Mouse (Mus musculus): ENCODE data around the gene Shbg. TPM values are rescaled to one million over a fixed set of nuclear protein-coding genes. Genes with fewer than 3 reads are reported as not detected.

The Shbg gene
- not detected in 2 replicates for polyA plus RNA-seq (2014; fragmentation: Nextera tagmentation; extraction: Ambion mirVana)

DNA sequence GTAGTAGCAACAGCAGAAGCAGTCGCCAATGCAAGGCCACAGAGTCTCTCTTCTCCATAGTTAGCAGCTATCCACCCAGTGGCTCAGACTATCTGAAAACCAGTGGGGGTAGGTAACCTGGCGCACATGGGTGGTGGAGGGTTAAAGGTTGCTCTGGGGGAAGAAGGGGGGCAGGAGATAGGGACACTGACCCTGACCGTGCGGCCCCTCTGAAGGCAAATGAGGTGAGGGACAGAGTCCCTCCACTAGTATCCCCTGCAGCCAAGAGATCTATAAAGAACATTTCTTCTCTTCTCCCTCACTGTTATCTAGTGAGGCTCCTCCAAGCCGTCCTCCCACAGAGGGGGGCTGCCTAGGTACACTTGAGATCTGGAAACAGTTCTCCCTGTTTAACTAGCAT is at the start of gene Shbg:
Shbg (minus strand) TSS at position 101 of the 400 bp plus-strand sequence.
- no peaks in the 10 kb centered on the region for H3K36me3 ChIP-seq (ENCODE audit: control insufficient read depth, insufficient read depth, low read length)
- no peak for ATAC-seq (ENCODE audit: insufficient number of reproducible peaks, low FRiP score, low TSS enrichment, low read depth)
- H3K4me3 ChIP-seq (ENCODE audit: low read depth, low read length) = no peak within 1 kb of the TSS
- no peak within 1 kb of the TSS for H3K27ac ChIP-seq (replicated peaks; ENCODE audit: low read depth, low read length)
- H3K4me1 ChIP-seq (ENCODE audit: control insufficient read depth, insufficient read depth, low read length) = peaks cover 8% of the 10 kb centered on the region
- 67% methylated on average over 5 of the region's 5 CpGs for whole genome bisulfite sequencing
- no peaks in the 10 kb centered on the region for H3K9me3 ChIP-seq (ENCODE audit: control insufficient read depth, low read length)
- H3K9ac ChIP-seq (ENCODE audit: low read length) = no peak within 1 kb of the TSS; the same call in 1 of the 2 replicates
- no peak within 1 kb of the TSS for H3K4me2 ChIP-seq (ENCODE audit: low read depth, severe bottlenecking)
- DNase-seq (ENCODE audit: low spot score) = no peak
- H3K27me3 ChIP-seq (ENCODE audit: control insufficient read depth, insufficient read depth, low read length) = no peaks in the 10 kb centered on the region

DNA sequence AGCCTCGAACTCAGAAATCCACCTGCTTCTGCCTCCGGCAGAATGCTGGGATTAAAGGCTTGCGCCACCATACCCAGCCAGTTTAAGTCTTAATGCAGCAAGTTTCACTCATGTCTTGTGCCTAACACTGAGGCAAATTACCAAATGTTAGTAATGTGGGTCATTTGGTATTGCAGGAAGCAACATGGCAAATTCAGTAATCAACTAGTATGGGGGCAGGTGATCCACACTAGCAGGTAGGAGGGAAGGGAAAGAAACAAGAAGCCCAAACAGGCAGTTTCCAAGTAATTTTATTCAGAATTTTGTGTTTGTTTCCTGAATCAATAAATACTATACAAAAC is 48.9 kb upstream of the Shbg start:
- no peak overlapping the region for H3K4me3 ChIP-seq (ENCODE audit: low read depth, low read length)
- WGBS = 87% methylated on average over 3 of the region's 3 CpGs

DNA sequence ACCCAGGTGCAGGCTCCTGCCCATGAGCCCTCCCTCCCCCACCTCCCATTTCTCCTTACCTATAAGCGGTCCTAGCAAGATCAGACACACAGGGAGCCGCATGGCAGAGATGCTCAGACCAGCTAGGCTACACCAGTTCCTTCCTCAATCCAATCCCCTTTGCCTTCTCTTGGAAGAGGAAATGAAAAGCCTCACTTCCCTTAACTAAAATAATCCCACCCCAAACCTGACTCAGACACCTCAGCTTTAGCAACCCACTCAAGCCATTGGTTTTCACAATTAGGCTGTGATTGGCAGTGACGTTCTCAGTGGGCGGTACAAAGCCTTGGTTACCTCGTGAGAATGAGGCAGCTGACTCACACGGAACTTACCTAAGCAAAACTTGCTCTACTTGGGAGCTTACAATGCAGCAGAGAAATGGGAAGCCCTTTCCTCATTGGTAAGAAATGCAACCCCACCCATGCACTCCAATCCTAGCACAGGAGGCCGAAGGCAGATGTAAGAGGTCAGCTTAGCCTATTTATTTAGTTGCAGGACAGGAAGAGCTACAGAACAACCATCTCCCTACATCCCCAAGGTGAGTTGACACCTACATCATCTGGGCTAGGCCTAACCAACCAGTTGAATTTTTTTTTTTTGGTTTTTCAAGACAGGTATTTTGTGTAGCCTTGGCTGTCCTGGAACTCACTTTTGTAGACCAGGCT is 48.4 kb upstream of the Shbg start, which contains the start of gene Cd68:
Cd68 (minus strand) TSS at position 193 of the 704 bp plus-strand sequence.
- no peak within 1 kb of the TSS; the same call in 1 of the 2 replicates for H3K9ac ChIP-seq (ENCODE audit: low read length)
- H3K36me3 ChIP-seq (ENCODE audit: control insufficient read depth, insufficient read depth, low read length) = peaks cover 42% of the 10 kb centered on the region
- no peaks in the 10 kb centered on the region for H3K9me3 ChIP-seq (ENCODE audit: control insufficient read depth, low read length)
- H3K27ac ChIP-seq (replicated peaks; ENCODE audit: low read depth, low read length) = no peak within 1 kb of the TSS
- no peak within 1 kb of the TSS for H3K4me3 ChIP-seq (ENCODE audit: low read depth, low read length)
- H3K4me2 ChIP-seq (ENCODE audit: low read depth, severe bottlenecking) = no peak within 1 kb of the TSS
- WGBS = 31% methylated on average over 7 of the region's 7 CpGs
- ATAC-seq (ENCODE audit: insufficient number of reproducible peaks, low FRiP score, low TSS enrichment, low read depth) (no peak), DNase-seq (ENCODE audit: low spot score) (no peak)
- H3K27me3 ChIP-seq (ENCODE audit: control insufficient read depth, insufficient read depth, low read length) = no peaks in the 10 kb centered on the region
- H3K4me1 ChIP-seq (ENCODE audit: control insufficient read depth, insufficient read depth, low read length) = peaks cover 11% of the 10 kb centered on the region

More for the DNA sequence above, 48.9 kb upstream of the Shbg start:
- peaks cover 11% of the 10 kb centered on the region for H3K4me1 ChIP-seq (ENCODE audit: control insufficient read depth, insufficient read depth, low read length)
- H3K27ac ChIP-seq (replicated peaks; ENCODE audit: low read depth, low read length) = no peak overlapping the region
- no peaks in the 10 kb centered on the region for H3K9me3 ChIP-seq (ENCODE audit: control insufficient read depth, low read length)
- no peak overlapping the region for H3K4me2 ChIP-seq (ENCODE audit: low read depth, severe bottlenecking)
- H3K9ac ChIP-seq (ENCODE audit: low read length) = no peak overlapping the region
- DNase-seq (ENCODE audit: low spot score) = no peak
- ATAC-seq (ENCODE audit: insufficient number of reproducible peaks, low FRiP score, low TSS enrichment, low read depth) = no peak
- H3K36me3 ChIP-seq (ENCODE audit: control insufficient read depth, insufficient read depth, low read length) = peaks cover 42% of the 10 kb centered on the region
- no peaks in the 10 kb centered on the region for H3K27me3 ChIP-seq (ENCODE audit: control insufficient read depth, insufficient read depth, low read length)

GRCm38 (mm10) chr11:69665457-69665960 is 47.8 kb upstream of the Shbg start:
- Histone ChIP-seq H3K4me3 (ENCODE audit: low read depth, low read length) (no peak overlapping the region), H3K4me1 (ENCODE audit: control insufficient read depth, insufficient read depth, low read length) (peaks cover 11% of the 10 kb centered on the region), H3K4me2 (ENCODE audit: low read depth, severe bottlenecking) (no peak overlapping the region), H3K9ac (ENCODE audit: low read length) (no peak overlapping the region), H3K27me3 (ENCODE audit: control insufficient read depth, insufficient read depth, low read length) (no peaks in the 10 kb centered on the region), H3K27ac (replicated peaks; ENCODE audit: low read depth, low read length) (no peak overlapping the region), H3K36me3 (ENCODE audit: control insufficient read depth, insufficient read depth, low read length) (peaks cover 37% of the 10 kb centered on the region), H3K9me3 (ENCODE audit: control insufficient read depth, low read length) (no peaks in the 10 kb centered on the region)
- DNase-seq (ENCODE audit: low spot score) = no peak
- ATAC-seq (ENCODE audit: insufficient number of reproducible peaks, low FRiP score, low TSS enrichment, low read depth) = no peak
- WGBS = 79% methylated on average over 9 of the region's 9 CpGs

- Histone ChIP-seq H3K27ac (replicated peaks; ENCODE audit: low read depth, low read length) (no peak overlapping the region), H3K4me2 (ENCODE audit: low read depth, severe bottlenecking) (no peak overlapping the region), H3K9me3 (ENCODE audit: control insufficient read depth, low read length) (no peaks in the 10 kb centered on the region), H3K4me3 (ENCODE audit: low read depth, low read length) (no peak overlapping the region), H3K9ac (ENCODE audit: low read length) (no peak overlapping the region; the same call in 1 of the 2 replicates), H3K27me3 (ENCODE audit: control insufficient read depth, insufficient read depth, low read length) (no peaks in the 10 kb centered on the region), H3K4me1 (ENCODE audit: control insufficient read depth, insufficient read depth, low read length) (peaks cover 5% of the 10 kb centered on the region), H3K36me3 (ENCODE audit: control insufficient read depth, insufficient read depth, low read length) (peaks cover 33% of the 10 kb centered on the region)
- ATAC-seq (ENCODE audit: insufficient number of reproducible peaks, low FRiP score, low TSS enrichment, low read depth) (no peak), DNase-seq (ENCODE audit: low spot score) (no peak)
- 93% methylated on average over 7 of the region's 7 CpGs for WGBS
Measured at GRCm38 (mm10) chr11:69664841-69665240, 47.1 kb upstream of the Shbg start.

- Histone ChIP-seq H3K27ac (replicated peaks; ENCODE audit: low read depth, low read length) (no peak overlapping the region; the same call in 1 of the 2 replicates), H3K4me1 (ENCODE audit: control insufficient read depth, insufficient read depth, low read length) (peaks cover 3% of the 10 kb centered on the region; the same call in 1 of the 2 replicates), H3K9ac (ENCODE audit: low read length) (no peak overlapping the region), H3K4me2 (ENCODE audit: low read depth, severe bottlenecking) (no peak overlapping the region), H3K4me3 (ENCODE audit: low read depth, low read length) (no peak overlapping the region), H3K36me3 (ENCODE audit: control insufficient read depth, insufficient read depth, low read length) (peaks cover 24% of the 10 kb centered on the region), H3K27me3 (ENCODE audit: control insufficient read depth, insufficient read depth, low read length) (no peaks in the 10 kb centered on the region), H3K9me3 (ENCODE audit: control insufficient read depth, low read length) (no peaks in the 10 kb centered on the region)
- 87% methylated on average over 6 of the region's 6 CpGs for WGBS
- DNase-seq (ENCODE audit: low spot score) = no peak
- ATAC-seq (ENCODE audit: insufficient number of reproducible peaks, low FRiP score, low TSS enrichment, low read depth) = no peak
Measured at GRCm38 (mm10) chr11:69663795-69664194, 46.1 kb upstream of the Shbg start.

DNA sequence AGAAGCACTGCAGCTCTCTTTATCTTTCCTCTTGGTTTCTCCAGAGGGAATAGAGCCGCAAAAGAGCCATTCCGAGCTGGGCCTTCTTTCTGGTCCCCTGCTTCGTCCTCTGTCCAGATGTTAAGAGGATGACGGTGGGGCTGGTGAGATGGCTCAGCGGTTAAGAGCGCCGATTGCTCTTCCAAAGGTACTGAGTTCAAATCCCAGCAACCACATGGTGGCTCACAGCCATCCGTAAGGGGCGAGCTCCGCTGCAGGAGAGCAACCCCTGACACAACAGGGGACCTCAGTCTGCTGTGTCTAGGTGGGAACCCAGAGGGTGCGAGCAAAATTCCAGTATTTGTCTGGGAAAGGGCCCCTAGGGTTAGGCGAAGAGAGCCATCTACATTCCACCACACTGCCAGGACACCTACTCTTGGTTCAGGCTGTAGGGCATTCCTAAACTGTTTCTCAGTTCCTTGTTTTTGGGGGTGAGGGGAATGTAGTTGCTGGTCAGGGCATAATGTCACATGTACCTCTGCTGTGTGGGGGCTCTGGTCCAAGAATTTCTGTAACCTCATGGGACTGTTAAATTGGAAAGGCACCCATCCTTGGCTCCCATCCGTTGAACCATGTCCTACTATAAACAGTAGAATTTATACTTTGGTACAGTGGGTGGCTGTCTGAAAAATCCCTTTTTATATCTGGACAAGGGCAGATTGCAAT is 45.4 kb upstream of the Shbg start:
- Histone ChIP-seq H3K27ac (replicated peaks; ENCODE audit: low read depth, low read length) (peak overlapping the region; percentile 93), H3K9me3 (ENCODE audit: control insufficient read depth, low read length) (no peaks in the 10 kb centered on the region), H3K36me3 (ENCODE audit: control insufficient read depth, insufficient read depth, low read length) (peaks cover 21% of the 10 kb centered on the region; the same call in 1 of the 2 replicates), H3K9ac (ENCODE audit: low read length) (peak overlapping the region; percentile 64), H3K4me1 (ENCODE audit: control insufficient read depth, insufficient read depth, low read length) (peaks cover 3% of the 10 kb centered on the region; the same call in 1 of the 2 replicates), H3K4me3 (ENCODE audit: low read depth, low read length) (peak overlapping the region; percentile 48), H3K4me2 (ENCODE audit: low read depth, severe bottlenecking) (peak overlapping the region; percentile 50), H3K27me3 (ENCODE audit: control insufficient read depth, insufficient read depth, low read length) (no peaks in the 10 kb centered on the region)
- 64% methylated on average over 13 of the region's 13 CpGs for WGBS
- DNase-seq (ENCODE audit: low spot score) = no peak
- ATAC-seq (ENCODE audit: insufficient number of reproducible peaks, low FRiP score, low TSS enrichment, low read depth) = 0 out of 2 replicates have a peak, but pooled peaks have one; percentile 5

DNA sequence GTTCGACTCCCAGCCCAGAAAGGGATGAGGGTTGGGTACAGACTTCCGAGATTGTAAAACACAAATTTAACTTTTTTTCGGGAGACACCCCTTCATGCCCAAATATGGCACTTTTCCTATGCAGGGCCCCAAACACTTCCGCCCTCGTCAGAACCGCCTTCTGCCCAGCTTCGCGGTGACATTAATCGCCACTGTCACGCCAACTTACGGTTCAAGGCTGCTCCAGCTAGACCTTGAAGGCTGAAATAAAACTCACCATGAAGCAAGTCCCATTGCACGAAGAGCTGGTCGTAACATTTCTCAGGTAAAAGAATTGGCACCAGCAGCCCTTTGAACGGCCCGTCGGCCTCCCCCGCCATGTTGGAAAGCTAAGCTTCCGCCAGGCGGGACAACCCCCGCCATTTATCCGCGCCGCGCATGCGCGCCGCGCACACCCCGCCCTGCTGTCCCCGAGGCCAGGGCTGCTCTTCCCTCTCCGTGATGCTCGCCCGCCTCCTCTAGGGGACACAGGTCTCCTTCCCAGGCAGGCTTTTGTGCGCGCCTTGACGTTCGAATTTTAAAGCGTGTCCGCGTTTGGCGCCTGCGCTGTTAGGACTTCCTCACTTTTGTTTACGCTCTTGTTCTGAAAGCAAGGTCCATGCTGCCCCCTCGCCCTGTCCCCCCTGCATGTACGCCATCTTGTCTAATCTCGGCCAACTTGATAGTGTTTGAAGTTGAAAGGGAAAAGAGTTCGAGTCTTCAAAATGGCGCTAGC is 44.7 kb upstream of the Shbg start, which contains the start of gene Mpdu1:
Mpdu1 (minus strand) TSS at position 430 of the 754 bp plus-strand sequence.
- peak within 1 kb of the TSS; percentile 48 for H3K4me3 ChIP-seq (ENCODE audit: low read depth, low read length)
- H3K4me2 ChIP-seq (ENCODE audit: low read depth, severe bottlenecking) = peak within 1 kb of the TSS; percentile 50
- H3K27ac ChIP-seq (replicated peaks; ENCODE audit: low read depth, low read length) = peak within 1 kb of the TSS; percentile 93
- H3K9ac ChIP-seq (ENCODE audit: low read length) = peak within 1 kb of the TSS; percentile 64
- no peaks in the 10 kb centered on the region for H3K27me3 ChIP-seq (ENCODE audit: control insufficient read depth, insufficient read depth, low read length)
- peaks cover 3% of the 10 kb centered on the region; the same call in 1 of the 2 replicates for H3K4me1 ChIP-seq (ENCODE audit: control insufficient read depth, insufficient read depth, low read length)
- H3K36me3 ChIP-seq (ENCODE audit: control insufficient read depth, insufficient read depth, low read length) = peaks cover 19% of the 10 kb centered on the region
- H3K9me3 ChIP-seq (ENCODE audit: control insufficient read depth, low read length) = no peaks in the 10 kb centered on the region
- peak; percentile 94 for DNase-seq (ENCODE audit: low spot score)
- WGBS = under 1% methylated on average over 48 of the region's 48 CpGs
- ATAC-seq (ENCODE audit: insufficient number of reproducible peaks, low FRiP score, low TSS enrichment, low read depth) = peak; percentile 89

Data from limb, embryonic 11.5 days (tissue).